Mouse (Mus musculus) gastrocnemius, postnatal 14 days (tissue): Measurements from ENCODE around the gene Cdkn2d. TPM values are rescaled to one million over a fixed set of nuclear protein-coding genes. Genes with fewer than 3 reads are reported as not detected.
A peak's percentile ranks its signal among the peaks of the same experiment; 100 is the strongest.
"Not testable (repeated sequence)": the region's sequence is repeated elsewhere in the genome, so short reads cannot be mapped to it uniquely, and the experiment has no call there.

ENCODE experiments used
- DNase-seq: peaks from one replicate; pipeline ENCODE4 v3.0.0; 2021; ENCODE audit warnings: mixed read lengths
- intact Hi-C: fragments of 180-260 bp; cut with DNase I; formaldehyde crosslinking; loops from one replicate; pipeline ENCODE4 v1.15.1; 2025; ENCODE audit warnings: low total_unique reads
- long read RNA-seq, 2 experiments: library from polyadenylated mRNA; stranded (forward); transcript quantifications; one replicate each; pipeline ENCODE4 v2.0.0; 2021
- total RNA-seq, 2 experiments: library from RNA; stranded (reverse); gene quantifications; 2 replicates each; pipeline ENCODE4 v1.2.3; 2021

Gene Cdkn2d
- total RNA-seq, result 10 to 100 TPM; 12.0 to 13.2 TPM
- long read RNA-seq, experiment 1, transcript Cdkn2d-203 (2 exons, 1,423 nt), result major isoform, 21 of 21 reads
- long read RNA-seq, experiment 1, partial matches to known transcripts, result 0 of 21 reads
- long read RNA-seq, experiment 1, other reads (novel, unspliced or antisense), result 0 of 21 reads
- long read RNA-seq, experiment 2, transcript Cdkn2d-203 (2 exons, 1,423 nt), result major isoform, 18 of 22 reads
- long read RNA-seq, experiment 2, partial matches to known transcripts, result 0 of 22 reads
- long read RNA-seq, experiment 2, other reads (novel, unspliced or antisense), result 1 of 22 reads

GRCm38 (mm10) chr9:21291022-21291787 lies at the start of gene Cdkn2d:
Gene Cdkn2d, minus strand, starts transcription at chr9:21291407.
- intact Hi-C loops, result no loop called here
- DNase-seq, result peak; percentile 100

- DNase-seq, result no peak
- intact Hi-C loops, result no loop called here
These were observed 49.2 kb upstream of the Cdkn2d start for GRCm38 (mm10) chr9:21340411-21340810.

GRCm38 (mm10) chr9:21337652-21338051 lies 46.4 kb upstream of the Cdkn2d start:
- DNase-seq, result peak; percentile 76
- intact Hi-C loops, result no loop called here

- intact Hi-C loops, result no loop called here
- no peak for DNase-seq
These were observed 45.3 kb upstream of the Cdkn2d start for GRCm38 (mm10) chr9:21336491-21336890.

- intact Hi-C loops, result no loop called here
- DNase-seq, result no peak
These were observed 44.2 kb upstream of the Cdkn2d start for GRCm38 (mm10) chr9:21335391-21335790.

- no peak for DNase-seq
- intact Hi-C loops, result no loop called here
These were observed 43.5 kb upstream of the Cdkn2d start for GRCm38 (mm10) chr9:21334747-21335146.

GRCm38 (mm10) chr9:21333523-21333922 lies 42.3 kb upstream of the Cdkn2d start:
- DNase-seq, result no peak
- intact Hi-C loops, result no loop called here

GRCm38 (mm10) chr9:21332161-21333061 lies 41.2 kb upstream of the Cdkn2d start:
- no peak for DNase-seq
- intact Hi-C loops, result no loop called here

- intact Hi-C loops, result no loop called here
- no peak for DNase-seq
These were observed 40.3 kb upstream of the Cdkn2d start for GRCm38 (mm10) chr9:21331365-21332140.

GRCm38 (mm10) chr9:21329699-21330289 lies 38.6 kb upstream of the Cdkn2d start:
- intact Hi-C loops, result no loop called here
- DNase-seq, result no peak

- intact Hi-C loops, result no loop called here
- DNase-seq, result peak; percentile 66
These were observed 37.8 kb upstream of the Cdkn2d start for GRCm38 (mm10) chr9:21329041-21329440.

- DNase-seq, result no peak
- intact Hi-C loops, result no loop called here
These were observed 36.8 kb upstream of the Cdkn2d start for GRCm38 (mm10) chr9:21328041-21328440.

- no peak for DNase-seq
- intact Hi-C loops, result no loop called here
These were observed 36.4 kb upstream of the Cdkn2d start for GRCm38 (mm10) chr9:21327569-21327968.

- DNase-seq, result no peak
- intact Hi-C loops, result no loop called here
These were observed 33.1 kb upstream of the Cdkn2d start for GRCm38 (mm10) chr9:21324269-21324668.

GRCm38 (mm10) chr9:21322917-21323297 lies 31.7 kb upstream of the Cdkn2d start:
- DNase-seq, intact Hi-C loops: not testable (repeated sequence)

GRCm38 (mm10) chr9:21322211-21322916 lies 31.2 kb upstream of the Cdkn2d start:
- no peak for DNase-seq
- intact Hi-C loops, result no loop called here

- intact Hi-C loops, result no loop called here
- no peak for DNase-seq
These were observed 30.3 kb upstream of the Cdkn2d start for GRCm38 (mm10) chr9:21321513-21321835.
